Mouse (Mus musculus): ENCODE results near the gene Vav3. TPM values are rescaled to one million over a fixed set of nuclear protein-coding genes. Genes with fewer than 3 reads are reported as not detected.
"Not testable (repeated sequence)": the region's sequence is repeated elsewhere in the genome, so short reads cannot be mapped to it uniquely, and the experiment has no call there.

Gene Vav3
- polyA plus RNA-seq, 1 experiment from 2014 or later, result 6.6 TPM

GRCm38 (mm10) chr3:109401527-109401926 lies 61.1 kb downstream of the Vav3 start:
- Histone ChIP-seq H3K9me3 (no peaks in the 10 kb centered on the region), H3K36me3 (no peaks in the 10 kb centered on the region), H3K4me3 (no peak overlapping the region), H3K9ac (replicated peaks) (no peak overlapping the region), H3K27me3 (no peaks in the 10 kb centered on the region), H3K4me1 (no peaks in the 10 kb centered on the region), H3K27ac (replicated peaks) (no peak overlapping the region), H3K4me2 (replicated peaks) (no peak overlapping the region)
- 93% methylated on average over 5 of the region's 5 CpGs for WGBS
- no peak for ATAC-seq (replicated peaks)

GRCm38 (mm10) chr3:109411294-109411693 lies 70.8 kb downstream of the Vav3 start:
- no peak overlapping the region for H3K4me3 ChIP-seq
- H3K9ac ChIP-seq (replicated peaks), result no peak overlapping the region
- no peak for ATAC-seq (replicated peaks)
- H3K4me1 ChIP-seq, result no peaks in the 10 kb centered on the region
- WGBS, result 87% methylated on average over 3 of the region's 3 CpGs
- no peak overlapping the region for H3K4me2 ChIP-seq (replicated peaks)
- no peak overlapping the region for H3K27ac ChIP-seq (replicated peaks)
- H3K36me3 ChIP-seq, result no peaks in the 10 kb centered on the region
- H3K9me3 ChIP-seq, result no peaks in the 10 kb centered on the region
- H3K27me3 ChIP-seq, result no peaks in the 10 kb centered on the region

- H3K36me3 ChIP-seq, result no peaks in the 10 kb centered on the region
- no peak overlapping the region for H3K9ac ChIP-seq (replicated peaks)
- no peak overlapping the region for H3K4me3 ChIP-seq
- no peak overlapping the region for H3K4me2 ChIP-seq (replicated peaks)
- WGBS, result 48% methylated on average over 3 of the region's 3 CpGs
- no peak overlapping the region for H3K27ac ChIP-seq (replicated peaks)
- H3K4me1 ChIP-seq, result peaks cover 7% of the 10 kb centered on the region; the same call in 1 of the 2 replicates
- no peaks in the 10 kb centered on the region for H3K9me3 ChIP-seq
- no peak for ATAC-seq (replicated peaks)
- H3K27me3 ChIP-seq, result no peaks in the 10 kb centered on the region
Measured at GRCm38 (mm10) chr3:109420403-109420802, 80.0 kb downstream of the Vav3 start.

- H3K36me3 ChIP-seq, result no peaks in the 10 kb centered on the region
- WGBS, result 45% methylated on average over 3 of the region's 3 CpGs
- no peak overlapping the region for H3K4me3 ChIP-seq
- peaks cover 7% of the 10 kb centered on the region; the same call in 1 of the 2 replicates for H3K4me1 ChIP-seq
- no peak overlapping the region for H3K27ac ChIP-seq (replicated peaks)
- H3K4me2 ChIP-seq (replicated peaks), result no peak overlapping the region
- peak; percentile 48; the same call in 1 of the 2 replicates for ATAC-seq (replicated peaks)
- no peaks in the 10 kb centered on the region for H3K27me3 ChIP-seq
- H3K9me3 ChIP-seq, result no peaks in the 10 kb centered on the region
- no peak overlapping the region for H3K9ac ChIP-seq (replicated peaks)
Measured at GRCm38 (mm10) chr3:109421019-109421418, 80.6 kb downstream of the Vav3 start.

GRCm38 (mm10) chr3:109423440-109424079 lies 83.1 kb downstream of the Vav3 start:
- Histone ChIP-seq H3K27ac (replicated peaks) (no peak overlapping the region), H3K36me3 (no peaks in the 10 kb centered on the region), H3K4me1 (peaks cover 7% of the 10 kb centered on the region; the same call in 1 of the 2 replicates), H3K9ac (replicated peaks) (no peak overlapping the region), H3K27me3 (no peaks in the 10 kb centered on the region), H3K4me2 (replicated peaks) (no peak overlapping the region), H3K4me3 (no peak overlapping the region), H3K9me3 (no peaks in the 10 kb centered on the region)
- 79% methylated on average over 5 of the region's 5 CpGs for whole genome bisulfite sequencing
- no peak for ATAC-seq (replicated peaks)

DNA sequence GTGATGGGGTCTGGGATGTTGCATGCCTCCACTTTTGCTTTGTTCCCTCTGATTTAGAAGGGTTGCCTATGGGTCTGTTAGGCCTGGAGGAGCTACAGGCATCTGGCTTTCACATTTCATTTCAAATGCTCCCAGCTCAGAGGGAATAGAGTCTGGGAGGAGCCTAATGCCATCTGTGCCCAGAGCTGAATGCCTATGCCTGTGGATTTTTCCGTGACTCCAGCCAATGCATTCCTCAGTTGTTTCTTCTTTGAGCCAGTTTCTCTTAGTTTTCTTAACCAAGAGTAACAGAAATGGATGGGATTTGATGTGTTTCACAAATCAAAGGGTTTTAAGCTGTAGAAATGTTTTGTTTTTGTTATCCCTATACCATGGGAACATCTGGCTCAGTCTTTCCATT lies 90.8 kb downstream of the Vav3 start:
- WGBS, result 42% methylated on average over 1 of the region's 1 CpGs
- Histone ChIP-seq H3K27me3 (no peaks in the 10 kb centered on the region), H3K36me3 (no peaks in the 10 kb centered on the region), H3K27ac (replicated peaks) (no peak overlapping the region), H3K4me1 (no peaks in the 10 kb centered on the region), H3K4me3 (no peak overlapping the region), H3K9me3 (no peaks in the 10 kb centered on the region), H3K4me2 (replicated peaks) (no peak overlapping the region), H3K9ac (replicated peaks) (no peak overlapping the region)
- ATAC-seq (replicated peaks), result 0 out of 2 replicates have a peak, but pooled peaks have one; percentile 58

DNA sequence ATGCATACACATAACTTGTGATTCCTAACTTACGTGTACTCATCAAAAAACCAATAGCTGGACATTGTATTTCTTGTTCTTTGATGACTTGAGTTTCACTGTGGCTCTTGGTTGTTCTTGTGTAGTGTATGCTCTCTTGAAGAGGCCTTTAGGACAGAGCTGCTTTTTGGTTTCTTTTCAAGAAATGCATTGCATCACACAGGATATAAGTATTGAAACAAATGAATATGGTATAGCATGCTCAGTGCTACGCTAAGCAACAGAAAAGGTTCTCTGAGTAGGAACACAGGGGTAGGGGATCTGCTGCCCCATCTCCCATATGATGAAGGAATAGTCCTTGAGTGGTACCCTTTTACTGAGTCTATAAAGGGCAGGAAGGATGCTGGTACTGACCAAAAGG lies 98.1 kb downstream of the Vav3 start:
- Histone ChIP-seq H3K9ac (replicated peaks) (no peak overlapping the region), H3K4me2 (replicated peaks) (no peak overlapping the region), H3K9me3 (no peaks in the 10 kb centered on the region), H3K27ac (replicated peaks) (no peak overlapping the region), H3K36me3 (no peaks in the 10 kb centered on the region), H3K4me3 (no peak overlapping the region), H3K4me1 (no peaks in the 10 kb centered on the region), H3K27me3 (no peaks in the 10 kb centered on the region)
- 94% methylated on average over 2 of the region's 2 CpGs for WGBS
- ATAC-seq (replicated peaks), result no peak

DNA sequence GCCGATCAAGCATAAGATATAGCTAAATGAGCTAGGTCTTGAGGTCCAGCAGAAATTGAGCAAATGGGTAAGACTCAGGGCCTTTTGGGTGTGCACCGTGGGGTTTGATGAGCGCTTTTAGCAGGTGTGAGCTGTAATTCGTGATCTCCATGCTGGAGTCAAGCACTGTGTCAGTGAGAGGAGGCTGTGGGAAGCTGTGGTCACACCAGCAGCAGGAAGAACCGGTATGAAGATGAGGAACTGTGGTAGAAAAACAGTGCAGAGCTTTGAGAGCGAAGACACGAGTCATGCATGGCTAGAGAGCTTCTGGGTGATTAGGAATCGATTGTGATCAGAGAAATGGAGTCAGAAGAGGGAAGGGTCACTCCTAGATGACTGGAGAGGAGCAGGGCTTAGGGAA lies 98.8 kb downstream of the Vav3 start:
- Histone ChIP-seq H3K27me3 (no peaks in the 10 kb centered on the region), H3K9ac (replicated peaks) (no peak overlapping the region), H3K4me3 (no peak overlapping the region), H3K36me3 (no peaks in the 10 kb centered on the region), H3K4me2 (replicated peaks) (no peak overlapping the region), H3K27ac (replicated peaks) (no peak overlapping the region), H3K4me1 (no peaks in the 10 kb centered on the region), H3K9me3 (no peaks in the 10 kb centered on the region)
- no peak for ATAC-seq (replicated peaks)
- WGBS, result 88% methylated on average over 8 of the region's 8 CpGs

GRCm38 (mm10) chr3:109440001-109440400 lies 99.5 kb downstream of the Vav3 start:
- ATAC-seq (replicated peaks), result no peak
- Histone ChIP-seq H3K36me3 (no peaks in the 10 kb centered on the region), H3K9me3 (no peaks in the 10 kb centered on the region), H3K4me1 (no peaks in the 10 kb centered on the region), H3K4me3 (no peak overlapping the region), H3K9ac (replicated peaks) (no peak overlapping the region), H3K27ac (replicated peaks) (no peak overlapping the region), H3K4me2 (replicated peaks) (no peak overlapping the region), H3K27me3 (no peaks in the 10 kb centered on the region)
- 72% methylated on average over 6 of the region's 6 CpGs for WGBS

- no peaks in the 10 kb centered on the region for H3K36me3 ChIP-seq
- H3K4me3 ChIP-seq, result no peak overlapping the region
- no peak overlapping the region for H3K4me2 ChIP-seq (replicated peaks)
- no peak overlapping the region for H3K9ac ChIP-seq (replicated peaks)
- no peaks in the 10 kb centered on the region for H3K9me3 ChIP-seq
- H3K27ac ChIP-seq (replicated peaks), result no peak overlapping the region
- 85% methylated on average over 3 of the region's 3 CpGs for WGBS
- no peaks in the 10 kb centered on the region for H3K4me1 ChIP-seq
- no peaks in the 10 kb centered on the region for H3K27me3 ChIP-seq
- no peak for ATAC-seq (replicated peaks)
Measured at GRCm38 (mm10) chr3:109444077-109444476, 103.6 kb downstream of the Vav3 start.

DNA sequence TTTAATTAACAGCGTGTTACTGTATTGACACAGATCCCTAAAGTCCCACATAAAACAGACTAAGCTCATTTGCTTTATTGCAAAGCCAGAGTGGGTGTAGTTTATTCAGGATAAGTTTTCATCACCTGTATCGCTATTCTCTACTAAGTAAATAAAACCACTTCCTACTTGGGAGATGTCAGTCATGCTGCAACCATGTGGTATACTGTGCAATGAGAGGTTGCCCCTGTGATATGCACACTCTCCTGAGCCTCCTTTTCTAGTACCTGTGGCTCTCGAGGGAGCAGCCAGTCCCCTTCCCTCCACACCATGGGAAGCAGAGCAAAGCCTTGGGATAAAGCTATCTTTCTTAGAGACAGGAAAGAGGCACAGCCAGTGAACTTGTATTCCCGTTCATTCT lies 106.5 kb downstream of the Vav3 start:
- no peaks in the 10 kb centered on the region for H3K27me3 ChIP-seq
- no peaks in the 10 kb centered on the region for H3K9me3 ChIP-seq
- H3K4me3 ChIP-seq, result no peak overlapping the region
- 73% methylated on average over 4 of the region's 4 CpGs for WGBS
- ATAC-seq (replicated peaks), result no peak
- H3K4me2 ChIP-seq (replicated peaks), result no peak overlapping the region
- H3K27ac ChIP-seq (replicated peaks), result no peak overlapping the region
- H3K9ac ChIP-seq (replicated peaks), result no peak overlapping the region
- H3K4me1 ChIP-seq, result no peaks in the 10 kb centered on the region
- no peaks in the 10 kb centered on the region for H3K36me3 ChIP-seq

GRCm38 (mm10) chr3:109448249-109448648 lies 107.8 kb downstream of the Vav3 start:
- not testable (repeated sequence) for H3K9me3 ChIP-seq
- WGBS, result 87% methylated on average over 5 of the region's 5 CpGs

GRCm38 (mm10) chr3:109451966-109452365 lies 111.5 kb downstream of the Vav3 start:
- H3K9me3 ChIP-seq, result no peaks in the 10 kb centered on the region
- H3K27ac ChIP-seq (replicated peaks), result no peak overlapping the region
- no peak overlapping the region for H3K4me2 ChIP-seq (replicated peaks)
- no peaks in the 10 kb centered on the region for H3K27me3 ChIP-seq
- no peak for ATAC-seq (replicated peaks)
- no peaks in the 10 kb centered on the region for H3K36me3 ChIP-seq
- no peak overlapping the region for H3K9ac ChIP-seq (replicated peaks)
- H3K4me1 ChIP-seq, result no peaks in the 10 kb centered on the region
- no peak overlapping the region for H3K4me3 ChIP-seq
- 80% methylated on average over 2 of the region's 2 CpGs for WGBS

More at GRCm38 (mm10) chr3:109448249-109448648, 107.8 kb downstream of the Vav3 start:
- not testable (repeated sequence) for H3K4me2 ChIP-seq (replicated peaks); H3K4me3 ChIP-seq; H3K27me3 ChIP-seq; H3K27ac ChIP-seq (replicated peaks); H3K9ac ChIP-seq (replicated peaks); H3K4me1 ChIP-seq; ATAC-seq (replicated peaks); H3K36me3 ChIP-seq

All from forebrain, embryonic 15.5 days (tissue).